Mouse (Mus musculus): Measurements from ENCODE around the gene Cfap99. TPM values are rescaled to one million over a fixed set of nuclear protein-coding genes. Genes with fewer than 3 reads are reported as not detected.

Gene Cfap99
- polyA plus RNA-seq, 1 experiment from 2014 or later = not detected

GRCm38 (mm10) chr5:34283355-34283754 lies 5.0 kb upstream of the Cfap99 start:
- no peaks in the 10 kb centered on the region for H3K4me1 ChIP-seq (replicated peaks; ENCODE audit: control insufficient read depth, insufficient read depth, low read length)
- no peaks in the 10 kb centered on the region for H3K9me3 ChIP-seq (ENCODE audit: control insufficient read depth)
- WGBS = 87% methylated on average over 5 of the region's 5 CpGs
- no peak overlapping the region for H3K4me2 ChIP-seq (replicated peaks; ENCODE audit: low read depth)
- no peak for TF ChIP-seq CTCF (IDR thresholded peaks at IDR 0.05; ENCODE audit: low read depth)
- H3K9ac ChIP-seq (ENCODE audit: low read depth, low read length) = no peak overlapping the region
- H3K27me3 ChIP-seq (replicated peaks; ENCODE audit: control insufficient read depth, insufficient read depth, low read length) = peaks cover 30% of the 10 kb centered on the region
- no peaks in the 10 kb centered on the region for H3K36me3 ChIP-seq (ENCODE audit: control insufficient read depth, insufficient read depth)
- H3K27ac ChIP-seq (ENCODE audit: low read depth, low read length) = no peak overlapping the region
- no peak for ATAC-seq
- no peak overlapping the region for H3K4me3 ChIP-seq (ENCODE audit: low read depth, low read length)

- H3K4me3 ChIP-seq (ENCODE audit: low read depth, low read length) = no peak overlapping the region
- TF ChIP-seq CTCF (IDR thresholded peaks at IDR 0.05; ENCODE audit: low read depth) = no peak
- no peaks in the 10 kb centered on the region for H3K36me3 ChIP-seq (ENCODE audit: control insufficient read depth, insufficient read depth)
- WGBS = 40% methylated on average over 3 of the region's 3 CpGs
- no peak overlapping the region for H3K4me2 ChIP-seq (replicated peaks; ENCODE audit: low read depth)
- H3K9ac ChIP-seq (ENCODE audit: low read depth, low read length) = no peak overlapping the region
- no peaks in the 10 kb centered on the region for H3K9me3 ChIP-seq (ENCODE audit: control insufficient read depth)
- H3K27me3 ChIP-seq (replicated peaks; ENCODE audit: control insufficient read depth, insufficient read depth, low read length) = peaks cover 37% of the 10 kb centered on the region
- no peak for ATAC-seq
- no peak overlapping the region for H3K27ac ChIP-seq (ENCODE audit: low read depth, low read length)
- H3K4me1 ChIP-seq (replicated peaks; ENCODE audit: control insufficient read depth, insufficient read depth, low read length) = no peaks in the 10 kb centered on the region
Measured at GRCm38 (mm10) chr5:34284156-34284750, 4.1 kb upstream of the Cfap99 start.

GRCm38 (mm10) chr5:34285285-34285684 lies 3.1 kb upstream of the Cfap99 start:
- no peak for TF ChIP-seq CTCF (IDR thresholded peaks at IDR 0.05; ENCODE audit: low read depth)
- no peaks in the 10 kb centered on the region for H3K4me1 ChIP-seq (replicated peaks; ENCODE audit: control insufficient read depth, insufficient read depth, low read length)
- H3K4me3 ChIP-seq (ENCODE audit: low read depth, low read length) = no peak overlapping the region
- WGBS = 90% methylated on average over 2 of the region's 2 CpGs
- no peak overlapping the region for H3K9ac ChIP-seq (ENCODE audit: low read depth, low read length)
- H3K27me3 ChIP-seq (replicated peaks; ENCODE audit: control insufficient read depth, insufficient read depth, low read length) = peaks cover 45% of the 10 kb centered on the region
- H3K4me2 ChIP-seq (replicated peaks; ENCODE audit: low read depth) = no peak overlapping the region
- no peak for ATAC-seq
- no peaks in the 10 kb centered on the region for H3K9me3 ChIP-seq (ENCODE audit: control insufficient read depth)
- no peaks in the 10 kb centered on the region for H3K36me3 ChIP-seq (ENCODE audit: control insufficient read depth, insufficient read depth)
- no peak overlapping the region for H3K27ac ChIP-seq (ENCODE audit: low read depth, low read length)

- Histone ChIP-seq H3K36me3 (ENCODE audit: control insufficient read depth, insufficient read depth) (no peaks in the 10 kb centered on the region), H3K4me1 (replicated peaks; ENCODE audit: control insufficient read depth, insufficient read depth, low read length) (no peaks in the 10 kb centered on the region), H3K9me3 (ENCODE audit: control insufficient read depth) (no peaks in the 10 kb centered on the region), H3K27me3 (replicated peaks; ENCODE audit: control insufficient read depth, insufficient read depth, low read length) (peaks cover 45% of the 10 kb centered on the region), H3K9ac (ENCODE audit: low read depth, low read length) (no peak overlapping the region), H3K27ac (ENCODE audit: low read depth, low read length) (no peak overlapping the region), H3K4me2 (replicated peaks; ENCODE audit: low read depth) (peak overlapping the region; percentile 83; the same call in 1 of the 2 replicates), H3K4me3 (ENCODE audit: low read depth, low read length) (peak overlapping the region; percentile 1; the same call in 1 of the 2 replicates)
- no peak for TF ChIP-seq CTCF (IDR thresholded peaks at IDR 0.05; ENCODE audit: low read depth)
- WGBS = 1% methylated on average over 11 of the region's 11 CpGs
- no peak for ATAC-seq
Measured at GRCm38 (mm10) chr5:34286516-34286915, 1.9 kb upstream of the Cfap99 start.

- peak overlapping the region; percentile 83 for H3K4me2 ChIP-seq (replicated peaks; ENCODE audit: low read depth)
- peak overlapping the region; percentile 52 for H3K4me3 ChIP-seq (ENCODE audit: low read depth, low read length)
- no peak for TF ChIP-seq CTCF (IDR thresholded peaks at IDR 0.05; ENCODE audit: low read depth)
- under 1% methylated on average over 54 of the region's 54 CpGs for WGBS
- no peaks in the 10 kb centered on the region for H3K9me3 ChIP-seq (ENCODE audit: control insufficient read depth)
- H3K36me3 ChIP-seq (ENCODE audit: control insufficient read depth, insufficient read depth) = no peaks in the 10 kb centered on the region
- ATAC-seq = no peak
- no peak overlapping the region for H3K27ac ChIP-seq (ENCODE audit: low read depth, low read length)
- no peak overlapping the region for H3K9ac ChIP-seq (ENCODE audit: low read depth, low read length)
- H3K4me1 ChIP-seq (replicated peaks; ENCODE audit: control insufficient read depth, insufficient read depth, low read length) = no peaks in the 10 kb centered on the region
- peaks cover 45% of the 10 kb centered on the region for H3K27me3 ChIP-seq (replicated peaks; ENCODE audit: control insufficient read depth, insufficient read depth, low read length)
Measured at GRCm38 (mm10) chr5:34287001-34287837, 1.2 kb upstream of the Cfap99 start.

GRCm38 (mm10) chr5:34287838-34288145 lies 608 bp upstream of the Cfap99 start:
- H3K9ac ChIP-seq (ENCODE audit: low read depth, low read length) = no peak overlapping the region
- peak overlapping the region; percentile 83 for H3K4me2 ChIP-seq (replicated peaks; ENCODE audit: low read depth)
- no peak for TF ChIP-seq CTCF (IDR thresholded peaks at IDR 0.05; ENCODE audit: low read depth)
- H3K27ac ChIP-seq (ENCODE audit: low read depth, low read length) = no peak overlapping the region
- H3K4me1 ChIP-seq (replicated peaks; ENCODE audit: control insufficient read depth, insufficient read depth, low read length) = no peaks in the 10 kb centered on the region
- peaks cover 45% of the 10 kb centered on the region for H3K27me3 ChIP-seq (replicated peaks; ENCODE audit: control insufficient read depth, insufficient read depth, low read length)
- H3K9me3 ChIP-seq (ENCODE audit: control insufficient read depth) = no peaks in the 10 kb centered on the region
- 1% methylated on average over 14 of the region's 18 CpGs for WGBS
- ATAC-seq = no peak
- H3K36me3 ChIP-seq (ENCODE audit: control insufficient read depth, insufficient read depth) = no peaks in the 10 kb centered on the region
- H3K4me3 ChIP-seq (ENCODE audit: low read depth, low read length) = peak overlapping the region; percentile 52
